Mouse (Mus musculus) frontal cortex, adult (tissue): ENCODE measurements at regions not wholly inside any gene's neighbourhood (a gene's known extent, or its start where the extent isn't known, plus 50 kb on each side); places are given as distances from the start of the nearest gene placed in this dataset.
A peak's percentile ranks its signal among the peaks of the same experiment; 100 is the strongest.

Source experiments
- ATAC-seq: cut with Nextera tagmentation; 2 replicates; pipeline ENCODE4 v1.9.2; 2017; ENCODE audit warnings: mild to moderate bottlenecking, moderate library complexity, mixed read lengths; ENCODE audit not compliant: low TSS enrichment

DNA sequence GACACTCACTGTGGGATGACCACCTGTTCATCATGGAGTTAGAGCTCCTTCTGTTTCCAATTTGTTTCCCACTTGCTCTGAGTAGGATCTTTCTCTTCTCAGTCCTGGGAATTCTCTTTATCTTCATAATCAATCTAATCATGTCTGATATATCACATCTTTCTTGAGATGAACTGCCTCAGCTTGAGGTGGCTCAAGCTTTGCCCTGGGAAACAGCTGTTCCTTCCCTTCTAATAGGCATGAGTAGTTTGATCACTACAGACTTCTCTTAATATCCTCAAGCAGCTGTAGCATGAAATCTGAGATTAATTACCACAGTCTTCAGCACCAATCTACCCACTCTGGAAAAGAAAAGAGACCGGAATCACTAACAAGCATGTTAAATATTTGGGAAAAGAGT lies 270.8 kb upstream of the Tmem47 start:
- no peak for ATAC-seq

DNA sequence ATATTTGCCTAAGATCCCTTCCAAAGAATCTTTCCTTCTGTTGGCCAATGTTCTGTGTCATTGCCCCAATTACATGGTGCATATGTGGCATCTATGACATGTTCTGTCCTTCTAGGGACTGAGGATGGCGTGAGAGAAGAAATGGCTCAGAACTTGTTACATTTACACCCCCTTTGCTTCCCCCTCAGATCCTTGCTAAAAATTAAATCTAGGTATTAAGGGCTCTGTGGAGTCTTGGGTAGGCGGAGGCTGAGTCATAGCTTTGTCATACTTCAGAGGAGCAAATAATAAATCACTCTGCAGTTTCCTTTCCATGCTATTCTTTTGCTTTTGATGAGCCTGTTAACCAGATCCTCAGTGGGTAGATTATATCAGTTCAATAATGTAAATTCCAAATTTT lies 270.2 kb upstream of the Tmem47 start:
- ATAC-seq, result peak; percentile 93
